Mouse (Mus musculus) WW6 (cell line): Measurements from ENCODE around the gene Prkar1a.
A peak's percentile ranks its signal among the peaks of the same experiment; 100 is the strongest.
"Not testable (repeated sequence)": the region's sequence is repeated elsewhere in the genome, so short reads cannot be mapped to it uniquely, and the experiment has no call there.

Experiments used
- DNase-seq: peaks from one replicate; pipeline ENCODE4 v3.0.0-alpha.2; 2013; ENCODE audit warnings: low read depth, low spot score

Gene Prkar1a

DNA sequence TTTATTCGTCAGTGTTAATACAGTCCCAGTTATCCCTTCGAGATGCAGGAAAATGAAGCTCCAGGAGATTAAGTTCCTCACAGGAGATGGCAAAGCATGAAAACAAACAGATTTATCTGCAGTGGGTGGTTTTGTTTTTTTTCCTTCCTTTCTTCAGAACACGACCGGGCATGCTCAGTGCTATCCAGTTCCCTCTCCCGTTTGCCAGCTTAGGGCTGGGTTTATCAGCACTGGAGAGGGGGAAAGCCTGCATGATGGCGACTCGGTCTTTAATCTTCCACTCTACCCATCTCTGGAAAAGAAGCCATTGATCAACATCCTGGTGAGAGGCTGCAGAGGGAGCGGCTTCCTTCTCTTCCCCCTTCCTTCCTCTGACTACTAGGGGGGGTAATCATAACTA is at the start of gene Prkar1a:
TSS of gene Prkar1a (plus strand) at position 200 of the 400 bp plus-strand sequence.
- no peak for DNase-seq

DNA sequence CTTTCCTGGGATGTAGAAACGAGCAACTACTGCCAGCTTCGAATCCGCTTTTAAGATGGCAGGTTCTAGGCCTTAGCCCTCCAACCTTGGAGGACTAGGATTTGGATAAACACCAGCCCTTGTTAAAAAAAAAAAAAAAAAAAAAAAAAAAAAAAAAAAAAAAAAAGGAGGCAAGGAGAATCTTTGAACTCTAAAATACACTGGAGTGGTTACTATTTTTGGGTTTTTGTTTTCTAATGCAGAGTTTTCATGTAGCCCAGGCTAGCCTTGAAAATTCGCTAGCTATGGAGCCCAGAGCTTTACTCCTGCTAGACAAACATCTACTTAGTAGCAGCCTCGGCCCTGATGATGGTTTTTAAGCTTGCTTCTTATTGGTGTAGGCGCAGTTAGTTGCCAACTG is 41.6 kb upstream of the Prkar1a start:
- DNase-seq, result no peak

DNA sequence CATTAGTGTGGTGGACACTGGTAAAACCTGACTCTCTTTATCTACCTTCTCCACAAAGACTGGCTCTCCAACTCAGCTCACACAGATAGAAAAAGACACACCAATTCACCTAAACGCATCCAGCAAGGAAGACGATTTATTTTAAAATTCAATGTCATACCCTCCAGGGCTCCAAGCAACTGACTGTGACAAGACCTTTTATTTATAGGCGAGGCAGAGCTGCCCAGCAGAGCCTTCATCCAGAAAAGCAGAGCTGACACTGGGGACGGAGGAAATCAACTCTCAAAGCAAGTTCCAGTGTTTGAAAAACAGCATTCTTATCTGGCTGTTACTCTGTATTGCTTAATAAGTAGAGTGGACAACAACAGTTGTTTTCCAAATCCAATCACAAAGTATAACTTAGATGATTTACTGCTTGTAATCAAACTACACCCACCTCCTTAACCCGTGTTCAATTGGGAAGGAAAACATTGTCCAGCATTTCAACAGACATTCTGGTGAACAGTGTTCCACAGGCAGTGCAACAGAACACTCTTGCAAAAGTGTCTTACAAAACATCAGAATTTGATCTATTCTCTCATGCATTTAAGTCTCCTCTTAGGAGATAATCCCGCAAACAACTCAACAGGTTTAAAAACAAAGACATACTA is 40.1 kb upstream of the Prkar1a start:
- DNase-seq, result no peak

DNA sequence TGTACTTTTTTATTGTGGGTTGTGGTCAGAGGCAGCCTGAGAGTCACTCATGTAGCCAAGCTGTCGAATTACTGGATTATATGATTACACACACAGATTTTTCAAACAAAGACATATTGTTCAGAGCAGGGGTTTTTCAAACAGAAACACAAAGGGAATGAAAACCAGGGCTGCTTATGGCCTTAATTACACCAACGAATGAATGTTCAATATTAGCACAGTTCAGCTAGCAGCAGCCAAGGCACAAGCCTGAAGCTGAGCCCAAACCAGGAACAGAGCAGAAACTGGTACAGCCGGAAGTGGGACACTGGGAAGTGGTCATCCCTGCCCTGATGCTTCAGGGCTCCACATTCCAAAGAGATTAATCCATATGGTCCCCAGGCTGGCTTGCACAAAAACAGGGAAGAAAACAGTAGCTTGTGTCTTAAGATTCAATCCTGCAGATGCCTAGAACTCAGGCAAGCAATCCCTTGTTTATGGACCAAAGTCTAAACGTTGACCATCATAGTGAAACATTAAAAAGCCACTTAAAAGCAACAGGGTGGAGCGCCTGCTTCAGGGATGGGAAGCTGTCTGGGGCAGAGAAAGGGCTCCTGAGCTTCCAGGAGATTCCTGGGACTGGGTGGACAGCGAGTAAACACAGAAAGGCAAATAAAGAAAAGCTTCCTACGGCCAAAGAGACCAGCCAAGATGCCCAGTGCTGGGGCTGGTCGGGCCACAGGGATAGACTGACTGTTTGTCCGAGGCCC is 39.0 kb upstream of the Prkar1a start:
- no peak for DNase-seq

DNA sequence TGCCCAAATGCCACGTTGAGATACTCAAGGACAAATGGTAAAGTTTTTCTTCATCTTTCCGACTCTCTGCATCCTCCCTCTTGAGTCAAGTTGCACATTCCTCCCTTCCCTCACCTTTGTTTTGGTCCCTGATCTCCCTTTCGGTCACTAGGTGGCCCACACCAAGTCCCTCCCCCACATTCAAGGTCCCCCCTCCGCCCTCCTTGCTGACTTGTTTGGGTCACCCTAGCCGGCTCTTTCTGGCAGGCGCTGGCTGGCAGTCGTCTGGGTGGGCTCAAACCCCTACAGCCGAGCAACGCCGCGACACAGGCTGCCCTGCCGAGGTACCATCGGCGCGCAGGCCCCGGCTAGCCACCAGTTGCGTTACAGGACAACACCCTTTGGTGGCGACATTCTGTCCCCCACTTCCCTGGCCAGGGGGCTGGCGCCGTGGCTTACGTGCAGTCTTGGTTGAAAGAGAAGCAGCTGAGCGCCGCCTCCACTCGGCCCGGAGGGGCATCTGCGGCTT is 38.4 kb upstream of the Prkar1a start:
- no peak for DNase-seq

DNA sequence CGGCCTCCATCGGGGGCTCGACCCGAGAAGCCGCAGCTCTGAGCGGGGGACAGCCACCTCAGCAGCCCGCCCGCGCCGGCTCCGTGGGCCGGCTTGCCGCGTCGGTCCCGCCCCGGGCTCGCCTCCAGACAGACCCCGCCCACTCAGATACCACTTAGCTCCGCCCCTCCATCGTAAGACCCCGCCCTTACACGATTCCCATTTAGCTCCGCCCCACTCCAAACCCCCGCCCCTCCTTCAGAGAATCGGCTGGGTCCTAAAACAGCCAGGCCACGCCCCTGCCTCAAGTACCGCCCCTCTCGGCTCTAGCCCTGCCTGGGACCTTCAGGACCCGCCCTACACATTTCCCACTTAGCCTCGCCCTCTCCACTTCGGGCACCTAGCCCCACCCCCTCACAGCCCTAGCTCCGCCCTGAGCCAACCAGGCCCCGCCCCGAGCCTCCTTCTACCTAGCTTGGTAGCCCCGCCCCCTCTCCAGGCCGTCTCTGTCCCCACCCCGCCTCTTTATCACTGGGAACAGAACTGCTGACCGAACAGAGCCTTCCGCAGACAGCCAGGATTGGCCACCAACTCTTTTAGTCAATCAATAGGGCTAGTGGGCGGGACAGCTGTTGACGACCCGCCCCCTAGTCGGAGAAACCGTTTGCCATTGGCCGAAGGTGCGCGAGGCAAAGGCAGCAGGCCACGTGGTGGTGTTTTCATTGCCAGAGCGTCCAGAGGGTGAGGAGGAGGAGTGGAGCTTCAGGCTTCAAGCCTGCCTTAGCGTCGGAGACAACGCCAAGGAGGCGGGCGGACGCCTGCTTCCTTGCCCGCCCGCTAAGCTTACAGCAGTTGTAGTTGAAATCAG is 37.7 kb upstream of the Prkar1a start, which contains the start of gene Wipi1:
TSS of gene Wipi1 (minus strand) at position 665 of the 847 bp plus-strand sequence.
- DNase-seq, result peak; percentile 98

DNA sequence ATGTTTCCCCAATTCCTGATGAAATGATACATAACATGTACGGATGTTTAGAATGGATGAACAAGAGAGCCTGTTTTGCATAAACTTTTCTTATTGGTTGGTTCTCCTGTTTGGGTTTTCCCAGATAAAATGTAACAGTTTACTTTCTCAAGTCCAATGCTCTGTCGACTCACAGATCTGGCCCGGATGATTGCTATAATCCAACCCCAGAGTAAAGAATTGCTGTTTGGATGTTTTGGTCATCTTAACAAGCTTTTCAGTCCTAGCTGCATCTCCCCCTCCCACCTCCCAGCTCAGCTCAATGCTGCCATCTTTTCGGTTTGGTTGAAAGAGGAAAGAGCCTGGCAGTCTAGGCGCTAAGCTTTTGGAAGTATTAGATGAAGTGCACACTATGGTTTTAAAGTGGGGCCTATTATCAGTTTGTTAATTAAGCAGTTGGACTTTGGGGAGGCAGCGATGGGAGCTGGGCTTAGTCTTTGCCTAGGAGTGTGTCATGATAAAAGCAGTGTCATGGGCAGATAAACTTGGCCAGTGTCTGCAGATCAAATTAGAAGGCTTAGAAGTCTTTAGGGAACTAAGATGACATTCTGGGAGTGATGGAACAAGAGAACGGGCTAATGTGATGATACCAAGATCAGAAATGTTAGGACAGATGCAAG is 36.2 kb upstream of the Prkar1a start:
- no peak for DNase-seq

DNA sequence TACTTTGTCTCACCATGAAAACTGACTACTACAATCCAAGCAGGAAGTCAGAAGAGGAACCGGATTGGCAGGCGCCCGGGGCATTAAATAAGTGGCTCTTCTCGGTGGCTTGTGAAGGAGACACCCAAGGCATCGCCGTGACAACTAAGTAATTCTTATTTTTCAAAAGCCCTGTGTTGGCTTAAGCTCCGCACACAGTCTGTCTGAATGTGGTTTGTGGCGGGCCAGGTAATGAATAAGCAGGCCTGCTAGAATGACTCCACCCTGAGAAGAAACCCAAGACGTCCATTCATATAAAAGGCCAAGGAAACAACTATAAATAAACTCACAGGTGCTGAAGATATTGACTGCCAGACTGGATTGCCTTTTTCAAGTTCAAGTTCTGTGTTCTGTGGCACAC is 33.9 kb upstream of the Prkar1a start:
- no peak for DNase-seq

DNA sequence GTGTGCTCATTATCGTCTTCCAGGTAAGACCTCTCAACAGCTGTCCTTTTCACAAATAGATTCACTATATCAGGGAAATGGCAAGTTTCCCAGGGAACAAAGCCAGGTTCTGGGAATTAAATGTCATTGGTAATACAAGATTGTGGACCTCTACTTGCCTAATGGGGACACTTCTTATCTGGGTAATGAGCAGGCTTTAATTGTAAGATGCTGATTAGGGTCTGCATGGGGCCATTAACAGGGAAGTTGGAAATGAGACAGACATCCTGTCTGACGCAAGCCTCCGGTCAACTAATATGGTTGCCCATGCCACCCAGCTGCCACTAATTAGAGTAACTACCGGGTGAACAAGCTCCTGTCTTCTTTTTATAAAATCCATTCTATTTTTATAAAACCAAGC is 32.9 kb upstream of the Prkar1a start:
- DNase-seq, result no peak

DNA sequence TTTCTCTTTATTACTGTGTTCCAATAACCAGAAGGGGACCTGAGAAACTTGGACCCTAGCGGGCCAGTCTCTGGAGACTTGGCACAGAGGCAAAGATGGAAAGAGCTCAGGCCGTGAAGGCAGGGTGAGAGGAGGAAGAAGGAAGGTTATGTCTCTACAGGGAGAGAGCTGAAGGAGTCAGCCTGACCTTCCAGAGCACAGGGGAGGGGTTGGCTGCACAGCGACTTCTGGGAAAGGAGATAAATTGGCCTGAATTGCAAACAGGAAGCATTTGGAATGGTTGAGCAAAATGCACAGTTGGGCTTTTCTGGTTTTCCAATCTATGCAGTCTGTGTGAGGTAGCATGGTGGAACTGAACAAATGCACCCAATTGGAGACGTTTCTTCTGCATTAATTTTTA is 32.4 kb upstream of the Prkar1a start:
- no peak for DNase-seq

DNA sequence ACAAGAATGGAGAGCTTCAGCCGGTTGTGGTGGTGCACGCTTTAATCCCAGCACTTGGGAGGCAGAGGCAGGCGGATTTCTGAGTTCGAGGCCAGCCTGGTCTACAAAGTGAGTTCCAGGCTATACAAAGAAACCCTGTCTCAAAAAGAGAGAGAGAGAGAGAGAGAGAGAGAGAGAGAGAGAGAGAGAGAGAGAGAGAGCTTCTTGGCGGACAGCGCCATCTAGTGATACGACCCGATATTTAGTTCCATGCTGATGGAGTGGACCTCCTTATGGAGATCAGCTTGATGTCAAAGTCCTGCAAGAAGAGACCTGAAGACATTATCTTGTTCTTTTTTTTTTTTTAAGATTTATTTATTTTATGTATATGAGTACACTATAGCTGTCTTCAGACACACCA is 30.1 kb upstream of the Prkar1a start:
- not testable (repeated sequence) for DNase-seq

DNA sequence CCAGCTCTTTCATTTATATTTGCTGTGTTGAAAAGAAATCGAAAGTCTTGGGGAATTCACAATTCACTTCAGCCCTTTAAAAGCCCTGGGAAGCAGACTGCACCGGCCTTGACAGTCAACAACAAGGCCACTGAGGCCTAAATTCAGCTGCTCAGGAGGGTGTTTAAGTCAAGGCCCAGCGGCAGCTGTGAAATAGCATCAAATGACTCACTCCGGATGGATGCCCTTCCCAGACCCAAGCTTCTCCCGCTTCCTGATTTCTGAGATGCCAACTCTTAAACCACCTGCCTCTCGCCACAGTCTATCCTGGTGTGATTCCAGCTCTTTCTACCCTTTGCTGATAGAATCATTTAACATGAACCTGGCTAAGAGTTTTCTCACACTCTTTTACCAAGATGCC is 28.8 kb upstream of the Prkar1a start:
- no peak for DNase-seq

DNA sequence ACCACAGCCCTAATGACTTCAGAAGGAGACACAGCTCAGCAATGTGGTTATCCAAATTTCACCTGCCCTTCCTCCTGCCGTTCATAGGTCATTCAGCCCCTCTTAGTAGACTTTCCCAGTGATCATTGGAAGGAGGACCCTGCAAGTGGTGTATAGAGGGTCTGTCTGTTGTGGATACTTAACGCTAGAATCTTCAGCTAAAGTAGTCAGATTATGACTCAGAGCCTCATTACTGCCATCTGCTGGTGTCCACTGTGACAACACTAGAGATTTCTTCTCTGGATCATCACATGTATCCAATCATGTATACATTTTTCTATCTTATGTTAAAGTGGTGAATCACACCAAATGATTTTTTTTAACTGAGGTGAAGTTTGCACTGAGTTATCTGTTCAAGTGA is 28.0 kb upstream of the Prkar1a start:
- DNase-seq, result no peak

DNA sequence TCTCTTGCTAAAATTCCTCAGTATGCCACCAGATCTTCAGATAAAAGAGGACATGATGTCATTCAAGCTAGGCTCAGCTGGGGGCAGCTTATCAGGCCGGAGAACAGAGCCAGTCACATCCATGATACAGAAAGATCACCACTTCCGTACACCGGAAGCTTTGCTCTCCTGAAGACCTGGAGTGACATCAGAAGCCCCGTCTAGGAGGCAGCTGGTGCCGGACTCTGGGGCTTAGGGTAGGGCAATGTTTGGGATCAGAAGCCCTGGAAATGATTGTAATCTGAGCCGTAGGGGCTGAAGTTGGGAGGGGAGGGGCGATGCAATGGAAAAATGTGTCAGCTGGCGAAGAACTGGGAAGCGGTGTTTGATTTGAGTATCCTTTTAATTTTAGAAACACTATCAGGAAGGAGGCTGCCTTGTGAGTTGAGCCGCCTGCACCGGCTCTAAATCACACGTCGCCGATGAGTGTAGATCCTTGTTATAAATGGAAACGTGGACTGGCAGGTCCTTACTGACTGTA is 26.6 kb upstream of the Prkar1a start:
- no peak for DNase-seq

DNA sequence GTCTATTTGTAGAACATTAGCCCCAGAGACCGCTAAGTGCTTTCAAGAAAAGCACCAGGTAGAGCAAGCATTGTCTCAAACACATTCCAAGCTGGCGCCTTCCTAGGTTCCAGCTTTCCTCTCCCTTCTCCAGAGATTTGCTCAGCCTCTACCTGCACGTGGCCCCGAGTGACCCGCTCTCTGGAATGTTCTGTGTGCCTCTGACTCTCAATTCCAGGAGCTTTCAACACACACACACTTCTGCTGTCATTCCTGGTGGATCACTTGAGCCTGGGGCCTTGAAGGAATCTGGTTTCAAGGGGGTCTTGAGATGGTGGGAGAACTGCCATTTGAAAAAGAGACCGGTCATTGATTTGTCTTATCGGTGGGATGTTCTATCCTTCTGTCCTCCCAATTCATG is 26.0 kb upstream of the Prkar1a start:
- no peak for DNase-seq

DNA sequence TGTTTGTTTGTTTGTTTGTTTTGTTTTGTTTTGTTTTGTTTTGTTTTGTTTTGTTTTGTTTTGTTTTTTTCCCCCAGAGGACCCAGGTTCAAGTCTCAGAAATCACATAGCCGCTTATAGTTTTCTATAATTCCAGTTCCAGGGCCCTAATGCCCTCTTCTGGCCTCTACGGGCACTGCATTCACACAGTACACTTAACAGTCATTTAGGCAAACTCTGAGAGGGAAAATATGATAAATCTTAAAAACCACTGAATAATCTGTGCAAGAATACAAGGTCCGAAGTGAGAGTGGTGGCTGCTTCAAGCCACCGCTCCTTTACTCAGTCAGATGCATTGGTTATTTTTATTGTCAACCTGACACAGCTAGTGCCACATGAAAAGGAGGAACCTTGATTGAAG is 21.6 kb upstream of the Prkar1a start:
- no peak for DNase-seq

DNA sequence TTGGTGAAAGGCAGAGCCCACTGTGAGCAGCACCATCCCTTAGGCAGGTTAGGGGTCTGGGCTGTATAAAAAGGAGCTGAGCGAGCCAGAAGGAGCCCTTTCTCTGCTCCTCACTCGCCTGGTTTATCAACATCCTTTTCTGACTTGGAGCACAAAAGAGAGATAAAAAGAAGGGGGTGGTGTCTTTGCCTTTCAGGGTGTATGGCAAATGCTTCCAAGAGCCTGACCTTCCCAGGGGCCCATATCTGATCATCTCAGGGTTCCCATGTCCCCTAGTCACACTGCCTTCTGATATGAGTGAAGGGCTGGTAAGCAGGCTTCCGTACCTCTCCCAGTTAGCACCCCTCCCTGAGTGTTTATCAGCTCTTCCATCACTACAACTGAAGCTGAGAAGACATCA is 21.1 kb upstream of the Prkar1a start:
- DNase-seq, result no peak

DNA sequence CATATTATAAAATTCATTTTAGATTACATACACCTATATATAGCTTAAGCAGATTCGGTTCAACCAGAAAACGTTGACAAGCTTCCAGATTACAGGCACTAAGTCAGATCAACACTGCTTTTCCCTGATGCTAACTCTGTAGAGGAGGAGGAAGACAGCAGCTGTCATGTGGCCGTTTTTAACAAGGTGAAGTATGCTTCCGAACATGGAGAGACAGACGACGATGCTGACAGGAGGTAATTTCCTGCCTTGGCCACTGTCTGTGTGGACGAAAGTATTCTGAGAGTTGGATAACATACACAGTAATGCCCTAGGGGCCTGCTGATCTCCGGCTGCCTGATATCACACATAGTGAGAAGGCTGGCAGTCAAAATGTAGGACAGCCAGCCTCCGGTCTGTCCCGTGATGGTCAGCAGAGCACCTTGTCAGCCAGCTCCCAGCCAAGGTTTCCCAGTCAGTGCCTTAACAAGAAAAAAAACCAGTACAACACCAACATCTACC is 20.1 kb upstream of the Prkar1a start:
- DNase-seq, result no peak

DNA sequence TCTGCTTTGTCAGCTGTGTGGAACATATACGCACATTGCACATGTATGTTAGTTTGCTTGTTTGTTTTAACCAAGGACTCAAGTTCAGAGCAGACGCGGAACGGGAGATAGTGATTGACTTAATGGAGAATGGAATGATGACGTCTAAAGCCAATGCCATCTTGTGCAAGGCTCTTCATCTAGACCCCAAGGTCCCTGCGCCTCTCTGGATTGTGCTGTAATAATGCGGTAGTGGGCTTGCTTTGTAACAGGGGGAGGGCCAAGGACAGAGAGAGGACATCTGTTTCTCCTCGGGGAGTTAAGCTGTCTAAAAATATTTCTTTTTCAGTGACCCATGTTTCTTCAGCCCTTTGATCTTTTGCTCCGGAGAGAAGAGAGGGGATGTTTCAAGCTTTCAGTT is 14.3 kb upstream of the Prkar1a start:
- DNase-seq, result no peak

DNA sequence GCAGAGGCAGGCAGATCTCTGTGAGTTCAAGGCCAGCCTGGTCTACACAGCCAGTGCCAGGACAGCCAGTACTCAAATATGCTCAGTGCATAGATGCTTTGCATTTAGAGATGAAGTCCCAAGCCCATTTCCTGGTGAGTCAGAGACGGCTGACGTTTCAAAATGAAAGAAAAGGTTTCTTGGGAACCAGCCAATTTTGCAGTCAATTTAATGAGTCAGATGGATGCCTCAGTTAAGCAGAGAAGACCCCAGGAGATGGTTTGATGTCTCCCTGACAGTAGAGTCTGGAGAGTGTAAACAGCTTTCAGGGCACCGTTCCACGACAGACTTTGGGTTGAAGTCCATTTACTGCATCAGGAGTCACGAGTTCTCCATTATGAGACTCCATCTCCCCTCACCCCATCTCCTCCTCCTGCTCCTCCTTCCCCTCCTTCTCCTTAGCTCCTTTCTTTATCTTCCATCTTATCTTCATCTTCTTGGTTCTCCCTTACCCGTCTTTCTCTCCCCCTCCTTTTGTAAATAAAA is 13.3 kb upstream of the Prkar1a start:
- no peak for DNase-seq
